Mouse (Mus musculus) leukemia stem cell, adult 10-12 weeks (primary cell): Measurements from ENCODE around the gene P2rx7. TPM values are rescaled to one million over a fixed set of nuclear protein-coding genes. Genes with fewer than 3 reads are reported as not detected.

Experiments
- polyA plus RNA-seq: library from polyadenylated mRNA; stranded (reverse); fragments of >175 nt; gene quantifications from 2 replicates; pipeline ENCODE4 v1.2.3, GENCODE M21; 2012; ENCODE audit warnings: low replicate concordance

Gene P2rx7
- polyA plus RNA-seq, result 1.3 and 4.6 TPM in 2 replicates

DNA sequence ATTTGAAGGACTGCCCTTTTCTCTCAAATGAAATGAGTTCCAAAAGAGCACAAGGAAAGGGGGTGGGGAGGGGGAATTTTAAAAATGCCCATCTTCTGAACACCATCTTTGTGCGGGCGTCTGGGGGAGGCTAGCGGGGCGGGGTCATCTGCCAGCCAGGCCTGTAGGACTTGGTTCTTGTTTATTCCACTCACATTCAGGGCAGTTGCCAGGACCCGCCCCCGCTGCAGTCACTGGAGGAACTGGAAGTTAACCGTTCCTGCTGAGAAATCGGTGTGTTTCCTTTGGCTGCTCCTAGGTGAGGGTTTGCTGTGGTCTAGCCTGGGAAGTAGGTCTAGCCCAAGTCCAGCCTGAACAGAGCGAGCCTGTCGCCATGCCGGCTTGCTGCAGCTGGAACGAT, at the start of gene P2rx7:
Gene P2rx7 (plus strand): TSS at position 211 of the 400 bp plus-strand sequence.

DNA sequence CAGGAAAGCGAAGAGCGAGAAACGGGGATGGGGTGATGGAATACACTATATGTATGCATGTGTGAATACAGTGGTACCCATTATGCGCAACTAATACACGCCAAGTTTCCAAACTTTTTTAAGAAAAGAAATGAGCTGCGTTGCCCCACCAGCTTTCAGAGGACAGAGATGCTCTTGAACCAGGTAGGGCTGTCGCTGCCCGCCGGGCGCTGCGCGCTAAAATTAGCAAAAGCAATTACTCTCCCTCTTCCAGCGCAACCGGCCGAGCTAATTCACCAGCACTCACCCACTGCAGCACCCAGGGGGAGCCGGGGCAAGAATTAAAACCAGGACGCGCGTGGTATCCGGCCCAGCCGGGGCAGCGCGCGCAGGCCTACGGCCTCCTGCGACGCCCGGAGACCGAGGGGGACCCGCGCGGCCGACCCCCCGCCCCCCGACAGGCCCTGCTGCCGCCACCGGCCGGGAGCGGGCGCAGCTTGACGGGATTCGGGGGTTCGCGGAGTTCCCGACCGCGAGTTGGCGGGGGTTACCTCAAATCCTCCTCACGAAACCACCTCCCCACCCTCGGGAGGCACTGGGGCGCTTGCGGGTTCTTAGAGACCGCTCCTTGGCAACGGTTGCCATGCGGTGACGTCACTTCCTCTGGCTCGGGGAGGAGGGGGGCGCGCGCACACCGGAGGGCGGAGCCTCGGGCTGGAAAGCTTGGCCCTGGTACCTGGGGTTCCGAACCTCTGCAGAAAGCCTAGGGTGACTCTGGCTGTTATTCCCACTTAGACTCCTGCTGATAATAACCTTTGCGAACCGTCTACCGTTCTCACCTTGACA, 29.6 kb upstream of the P2rx7 start, which contains the start of gene Ift81:
Gene Ift81 (minus strand): TSS at position 611 of the 825 bp plus-strand sequence.

DNA sequence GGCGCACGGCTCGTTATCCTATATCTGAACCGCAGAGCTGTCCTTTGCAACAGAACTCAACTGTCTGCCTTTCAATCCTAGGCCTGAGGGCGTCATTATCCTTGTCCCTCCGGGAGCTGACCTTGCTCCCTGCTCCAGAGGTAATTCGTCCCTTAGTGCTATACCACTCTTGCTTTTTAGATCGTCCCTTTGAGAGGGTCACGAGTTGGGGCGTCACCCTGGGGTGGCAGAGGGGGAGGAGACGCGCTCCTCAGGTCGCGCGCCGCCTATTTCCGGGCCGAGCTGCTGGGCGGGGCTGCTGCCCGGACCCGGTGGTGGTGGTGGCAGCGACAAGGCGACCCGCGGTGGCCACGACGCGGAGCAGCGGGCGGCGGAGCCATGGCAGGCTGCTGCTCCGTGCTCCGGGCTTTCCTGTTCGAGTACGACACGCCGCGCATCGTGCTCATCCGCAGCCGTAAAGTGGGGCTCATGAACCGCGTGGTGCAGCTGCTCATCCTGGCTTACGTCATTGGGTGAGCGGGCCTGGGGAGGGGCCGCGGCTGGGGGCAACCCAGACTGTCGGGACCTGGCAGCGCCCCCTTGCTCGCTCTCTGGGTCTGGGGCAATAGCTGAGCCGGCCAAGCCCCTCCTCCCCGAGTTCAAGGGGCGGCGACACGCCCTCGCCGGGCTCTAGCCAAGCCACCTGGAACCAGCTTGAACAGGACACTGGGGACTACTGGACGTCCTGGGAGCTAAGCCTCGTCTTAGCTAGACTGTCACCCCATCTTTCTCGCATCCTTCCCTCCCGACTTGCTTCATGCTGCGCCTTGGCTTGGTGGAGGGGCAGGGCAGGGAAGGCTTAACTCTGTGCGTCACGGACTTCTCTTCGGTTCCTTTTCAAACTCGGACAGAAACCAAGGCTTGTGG, 63.8 kb downstream of the P2rx7 start, which contains the start of gene P2rx4:
Gene P2rx4 (plus strand): TSS at position 269 of the 906 bp plus-strand sequence.

Other genes starting within 250 kb of the P2rx7 start
- gene Anapc7, start 222.2 kb upstream of the P2rx7 start, polyA plus RNA-seq, result 7.0 and 12.9 TPM in 2 replicates
- gene Atp2a2, start 141.7 kb upstream of the P2rx7 start, polyA plus RNA-seq, result 53.8 and 78.0 TPM in 2 replicates
- 0.27 TPM in 1 of 2 replicates, not detected in the other for gene Ift81, start 29.4 kb upstream of the P2rx7 start, polyA plus RNA-seq
- 4.0 and 9.4 TPM in 2 replicates for gene P2rx4, start 63.6 kb downstream of the P2rx7 start, polyA plus RNA-seq
- 51.7 and 63.9 TPM in 2 replicates for gene Camkk2, start 135.5 kb downstream of the P2rx7 start, polyA plus RNA-seq
- 121 and 224 TPM in 2 replicates for gene Anapc5, start 177.4 kb downstream of the P2rx7 start, polyA plus RNA-seq
- gene Rnf34, start 206.1 kb downstream of the P2rx7 start, polyA plus RNA-seq, result 3.7 and 9.5 TPM in 2 replicates